Mouse (Mus musculus): ENCODE data around the gene Prlr. TPM values are rescaled to one million over a fixed set of nuclear protein-coding genes. Genes with fewer than 3 reads are reported as not detected.

Prlr gene
- polyA plus RNA-seq, 1 experiment from 2014 or later: 5.4 TPM

- peak within 1 kb of the TSS; percentile 35 for H3K27ac ChIP-seq (ENCODE audit: low read length)
- no peaks in the 10 kb centered on the region for H3K9me3 ChIP-seq (ENCODE audit: low read length)
- no peak within 1 kb of the TSS for H3K9ac ChIP-seq (replicated peaks; ENCODE audit: low read length)
- no peaks in the 10 kb centered on the region for H3K4me1 ChIP-seq (ENCODE audit: insufficient read depth, low read length)
- no peak within 1 kb of the TSS for H3K4me3 ChIP-seq (ENCODE audit: low read length)
- no peaks in the 10 kb centered on the region for H3K36me3 ChIP-seq (ENCODE audit: insufficient read depth, low read length)
- peak; percentile 73; the same call in 1 of the 2 replicates for ATAC-seq (ENCODE audit: low FRiP score, low TSS enrichment)
- whole genome bisulfite sequencing: 82% methylated on average over 9 of the region's 9 CpGs
- H3K4me2 ChIP-seq (replicated peaks; ENCODE audit: low read depth, low read length): no peak within 1 kb of the TSS
- H3K27me3 ChIP-seq (ENCODE audit: insufficient read depth, low read length): no peaks in the 10 kb centered on the region
Measured at GRCm38 (mm10) chr15:10358039-10358948, 181.3 kb downstream of the Prlr start, which contains the start of gene Agxt2. Agxt2 (plus strand) TSS chr15:10358532.

GRCm38 (mm10) chr15:10366331-10366730 is 189.3 kb downstream of the Prlr start:
- no peak overlapping the region for H3K27ac ChIP-seq (ENCODE audit: low read length)
- no peaks in the 10 kb centered on the region for H3K36me3 ChIP-seq (ENCODE audit: insufficient read depth, low read length)
- no peaks in the 10 kb centered on the region for H3K4me1 ChIP-seq (ENCODE audit: insufficient read depth, low read length)
- H3K27me3 ChIP-seq (ENCODE audit: insufficient read depth, low read length): no peaks in the 10 kb centered on the region
- no peak overlapping the region for H3K4me3 ChIP-seq (ENCODE audit: low read length)
- no peak for ATAC-seq (ENCODE audit: low FRiP score, low TSS enrichment)
- no peak overlapping the region for H3K4me2 ChIP-seq (replicated peaks; ENCODE audit: low read depth, low read length)
- WGBS: 90% methylated on average over 2 of the region's 2 CpGs
- H3K9ac ChIP-seq (replicated peaks; ENCODE audit: low read length): no peak overlapping the region
- H3K9me3 ChIP-seq (ENCODE audit: low read length): no peaks in the 10 kb centered on the region

DNA sequence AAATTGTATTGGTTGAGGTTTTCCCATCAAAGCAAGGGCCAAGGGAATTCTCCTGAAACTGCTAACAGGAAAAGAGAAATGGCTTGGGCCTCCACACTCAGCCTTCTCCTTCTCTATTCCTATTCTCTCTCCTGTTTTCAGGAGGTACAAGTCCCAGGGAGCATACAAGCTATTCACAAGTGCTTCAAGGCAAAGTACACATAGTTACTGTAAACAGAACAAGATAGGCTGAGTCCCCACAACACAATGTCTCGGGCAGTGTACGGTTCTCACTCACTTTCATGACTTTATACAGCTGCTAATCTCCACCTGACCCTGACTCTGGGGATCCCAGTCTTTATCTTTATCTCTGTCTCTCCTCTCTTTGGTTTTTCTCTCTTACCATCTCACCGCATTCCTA is 198.4 kb downstream of the Prlr start:
- Histone ChIP-seq H3K27me3 (ENCODE audit: insufficient read depth, low read length) (no peaks in the 10 kb centered on the region), H3K36me3 (ENCODE audit: insufficient read depth, low read length) (no peaks in the 10 kb centered on the region), H3K9me3 (ENCODE audit: low read length) (no peaks in the 10 kb centered on the region), H3K9ac (replicated peaks; ENCODE audit: low read length) (no peak overlapping the region), H3K27ac (ENCODE audit: low read length) (no peak overlapping the region), H3K4me3 (ENCODE audit: low read length) (no peak overlapping the region), H3K4me1 (ENCODE audit: insufficient read depth, low read length) (no peaks in the 10 kb centered on the region), H3K4me2 (replicated peaks; ENCODE audit: low read depth, low read length) (no peak overlapping the region)
- 68% methylated on average over 3 of the region's 3 CpGs for WGBS
- ATAC-seq (ENCODE audit: low FRiP score, low TSS enrichment): no peak

GRCm38 (mm10) chr15:10378338-10378959 is 201.4 kb downstream of the Prlr start:
- no peak for ATAC-seq (ENCODE audit: low FRiP score, low TSS enrichment)
- Histone ChIP-seq H3K4me3 (ENCODE audit: low read length) (no peak overlapping the region), H3K9me3 (ENCODE audit: low read length) (no peaks in the 10 kb centered on the region), H3K4me2 (replicated peaks; ENCODE audit: low read depth, low read length) (no peak overlapping the region), H3K36me3 (ENCODE audit: insufficient read depth, low read length) (no peaks in the 10 kb centered on the region), H3K4me1 (ENCODE audit: insufficient read depth, low read length) (no peaks in the 10 kb centered on the region), H3K27ac (ENCODE audit: low read length) (no peak overlapping the region), H3K9ac (replicated peaks; ENCODE audit: low read length) (no peak overlapping the region), H3K27me3 (ENCODE audit: insufficient read depth, low read length) (no peaks in the 10 kb centered on the region)
- WGBS: 79% methylated on average over 4 of the region's 4 CpGs

DNA sequence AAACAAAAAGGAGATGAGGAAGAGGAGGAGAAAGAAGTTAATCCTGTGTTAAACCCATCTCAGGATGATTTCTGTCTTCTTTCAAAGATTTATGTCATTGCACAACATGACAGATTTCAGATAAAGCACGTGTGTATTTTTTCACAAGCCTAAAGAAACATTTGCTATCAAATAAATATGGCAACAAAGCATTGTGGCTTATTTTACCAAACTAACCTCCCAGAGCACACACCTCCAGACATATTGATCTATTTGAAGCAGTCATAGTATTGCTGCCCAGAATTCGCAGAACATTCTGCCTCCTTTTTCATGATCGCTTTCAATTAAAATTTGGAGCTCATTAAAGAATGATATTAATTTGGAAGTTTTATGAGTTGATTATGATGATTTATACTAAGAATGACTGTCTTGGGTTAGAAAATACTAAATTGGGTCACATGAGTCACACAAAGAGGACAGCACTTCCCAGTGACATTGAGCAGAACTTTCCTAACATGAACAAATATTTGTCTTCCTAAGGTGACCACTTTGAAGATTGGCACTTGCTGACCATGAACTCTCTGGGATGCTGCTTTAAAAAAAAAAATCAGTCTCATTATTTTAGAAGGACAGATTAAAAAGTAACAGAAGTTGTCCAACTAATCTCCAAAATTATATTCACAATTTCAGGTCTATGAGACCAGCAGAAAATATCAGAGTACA is 202.9 kb downstream of the Prlr start:
- 88% methylated on average over 3 of the region's 3 CpGs for WGBS
- H3K27ac ChIP-seq (ENCODE audit: low read length): no peak overlapping the region
- ATAC-seq (ENCODE audit: low FRiP score, low TSS enrichment): no peak

GRCm38 (mm10) chr15:10387263-10387662 is 210.2 kb downstream of the Prlr start:
- Histone ChIP-seq H3K4me3 (ENCODE audit: low read length) (no peak overlapping the region), H3K36me3 (ENCODE audit: insufficient read depth, low read length) (no peaks in the 10 kb centered on the region), H3K9me3 (ENCODE audit: low read length) (no peaks in the 10 kb centered on the region), H3K4me2 (replicated peaks; ENCODE audit: low read depth, low read length) (no peak overlapping the region), H3K27me3 (ENCODE audit: insufficient read depth, low read length) (no peaks in the 10 kb centered on the region), H3K4me1 (ENCODE audit: insufficient read depth, low read length) (no peaks in the 10 kb centered on the region), H3K27ac (ENCODE audit: low read length) (no peak overlapping the region), H3K9ac (replicated peaks; ENCODE audit: low read length) (no peak overlapping the region)
- WGBS: 71% methylated on average over 2 of the region's 2 CpGs
- ATAC-seq (ENCODE audit: low FRiP score, low TSS enrichment): no peak

More for the DNA sequence above, 202.9 kb downstream of the Prlr start:
- Histone ChIP-seq H3K4me2 (replicated peaks; ENCODE audit: low read depth, low read length) (no peak overlapping the region), H3K4me3 (ENCODE audit: low read length) (no peak overlapping the region), H3K36me3 (ENCODE audit: insufficient read depth, low read length) (no peaks in the 10 kb centered on the region), H3K9me3 (ENCODE audit: low read length) (no peaks in the 10 kb centered on the region), H3K4me1 (ENCODE audit: insufficient read depth, low read length) (no peaks in the 10 kb centered on the region), H3K27me3 (ENCODE audit: insufficient read depth, low read length) (no peaks in the 10 kb centered on the region), H3K9ac (replicated peaks; ENCODE audit: low read length) (no peak overlapping the region)

Other genes starting within 250 kb of the Prlr start
- not detected in 2 replicates for gene Gm21973, start 148.1 kb downstream of the Prlr start, polyA plus RNA-seq (2015; fragmentation: Nextera tagmentation; extraction: Ambion mirVana)
- 3.4 and 4.9 TPM in 2 replicates for gene Agxt2, start 181.3 kb downstream of the Prlr start, polyA plus RNA-seq (2015; fragmentation: Nextera tagmentation; extraction: Ambion mirVana)

Measured in kidney, embryonic 16.5 days (tissue).